Mouse (Mus musculus) hindbrain, postnatal 0 days (tissue): ENCODE results near the gene Stxbp1. TPM values are rescaled to one million over a fixed set of nuclear protein-coding genes. Genes with fewer than 3 reads are reported as not detected.

Source experiments
- ATAC-seq: fragments of 200-750 bp; cut with Nextera tagmentation; 2 replicates; pipeline ENCODE4 v1.8.0; 2017; ENCODE audit warnings: mild to moderate bottlenecking, moderate TSS enrichment, moderate library complexity
- DNase-seq: peaks from one replicate; pipeline ENCODE4 v3.0.0-alpha.2; 2015; ENCODE audit warnings: low spot score
- H3K27ac ChIP-seq: fragments of 300-500 bp; sonication (generic); 2 replicates; pipeline ENCODE4 v1.5.1; 2014; ENCODE audit warnings: mild to moderate bottlenecking
- H3K27me3 ChIP-seq: fragments of 300-500 bp; sonication (generic); 2 replicates; pipeline ENCODE4 v1.6.1; 2014; ENCODE audit warnings: low read length, mixed read lengths; ENCODE audit not compliant: insufficient read depth
- H3K36me3 ChIP-seq: fragments of 300-500 bp; sonication (generic); 2 replicates; pipeline ENCODE4 v1.6.1; 2014; ENCODE audit warnings: low read length, mixed read lengths; ENCODE audit not compliant: insufficient read depth
- H3K4me1 ChIP-seq: fragments of 300-500 bp; sonication (generic); 2 replicates; pipeline ENCODE4 v1.6.1; 2014; ENCODE audit warnings: antibody characterized with exemption, low read length, mixed read lengths; ENCODE audit not compliant: insufficient read depth
- H3K4me2 ChIP-seq: fragments of 300-500 bp; sonication (generic); 2 replicates; pipeline ENCODE4 v1.6.1; 2014; ENCODE audit warnings: low read depth, mild to moderate bottlenecking, low read length, moderate library complexity, mixed read lengths
- H3K4me3 ChIP-seq: fragments of 300-500 bp; sonication (generic); 2 replicates; pipeline ENCODE4 v1.5.1; 2014; ENCODE audit warnings: low read length
- H3K9ac ChIP-seq: fragments of 300-500 bp; sonication (generic); replicated peaks from 2 replicates; pipeline ENCODE4 v1.6.1; 2014; ENCODE audit warnings: mild to moderate bottlenecking, low read length, moderate library complexity, mixed read lengths
- H3K9me3 ChIP-seq: fragments of 300-500 bp; sonication (generic); 2 replicates; pipeline ENCODE4 v1.6.1; 2016; ENCODE audit warnings: low read length, mixed read lengths
- CTCF ChIP-seq: IDR thresholded peaks from 2 replicates; pipeline ENCODE4 v1.5.1; 2016; ENCODE audit warnings: antibody characterized with exemption, control low read depth, low read depth
- WGBS: fragments of 180-500 bp; shearing (Covaris S2); extraction: QIAGEN DNeasy Blood & Tissue Kit; methylation state at CpG from one replicate; pipeline ENCODE4 v1.1.7; 2014; 5-methylcytosine and 5-hydroxymethylcytosine counted together
- polyA plus RNA-seq: library from polyadenylated mRNA; unstranded; fragments of >200 nt; fragmentation: Nextera tagmentation; extraction: Ambion mirVana; gene quantifications from 2 replicates; pipeline ENCODE4 v1.2.1, GENCODE M21; 2015
- total RNA-seq: library from RNA; depleted of rRNA; stranded (reverse); fragments of >200 nt; gene quantifications from 2 replicates; pipeline ENCODE4 v1.2.3, GENCODE M21; 2014

Gene Stxbp1
- total and polyA plus RNA-seq, 2 experiments from 2014 or later = 142 to 348 TPM

GRCm38 (mm10) chr2:32845572-32846100, 1.4 kb downstream of the Stxbp1 start:
- H3K9me3 ChIP-seq = no peaks in the 10 kb centered on the region
- 0 out of 2 replicates have a peak, but pooled peaks have one; percentile 0 for TF ChIP-seq CTCF
- 4% methylated on average over 12 of the region's 12 CpGs for WGBS

GRCm38 (mm10) chr2:32842558-32842957, 4.5 kb downstream of the Stxbp1 start:
- Histone ChIP-seq H3K4me1 (peaks cover 4% of the 10 kb centered on the region; the same call in 1 of the 2 replicates), H3K36me3 (peaks cover 3% of the 10 kb centered on the region; the same call in 1 of the 2 replicates), H3K9ac (no peak overlapping the region), H3K27ac (no peak overlapping the region), H3K4me2 (no peak overlapping the region), H3K9me3 (no peaks in the 10 kb centered on the region), H3K27me3 (no peaks in the 10 kb centered on the region), H3K4me3 (no peak overlapping the region)
- TF ChIP-seq CTCF = peak; percentile 55
- 41% methylated on average over 4 of the region's 4 CpGs for WGBS
- DNase-seq = no peak
- ATAC-seq = no peak

More at GRCm38 (mm10) chr2:32845572-32846100, 1.4 kb downstream of the Stxbp1 start:
- Histone ChIP-seq H3K36me3 (no peaks in the 10 kb centered on the region; the same call in 1 of the 2 replicates), H3K4me3 (peak overlapping the region; percentile 83), H3K4me2 (peak overlapping the region; percentile 69), H3K27me3 (no peaks in the 10 kb centered on the region), H3K9ac (peak overlapping the region; percentile 87), H3K27ac (peak overlapping the region; percentile 96), H3K4me1 (peaks cover 4% of the 10 kb centered on the region; the same call in 1 of the 2 replicates)
- no peak for ATAC-seq
- DNase-seq = no peak

DNA sequence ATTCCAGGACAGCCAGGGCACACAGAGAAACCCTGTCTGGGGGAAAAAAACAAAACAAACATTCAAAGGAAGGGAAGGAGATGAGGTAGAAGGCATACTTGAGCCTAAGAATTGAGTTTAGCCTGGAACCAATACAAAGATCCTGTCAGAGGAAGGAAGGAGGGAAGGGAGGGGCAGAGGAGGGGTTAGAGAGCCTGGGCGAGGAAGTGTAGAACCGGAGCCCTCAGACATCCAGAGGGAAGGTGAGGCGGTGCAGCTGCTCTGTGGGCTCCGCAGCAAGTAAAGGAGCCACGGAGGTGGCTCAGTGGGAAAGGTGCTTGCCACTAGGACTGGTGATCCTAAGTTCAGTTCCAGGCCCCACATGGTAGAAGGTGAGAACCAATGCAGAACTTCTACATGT, 5.9 kb downstream of the Stxbp1 start:
- DNase-seq (no peak), ATAC-seq (no peak)
- WGBS = 76% methylated on average over 5 of the region's 5 CpGs

DNA sequence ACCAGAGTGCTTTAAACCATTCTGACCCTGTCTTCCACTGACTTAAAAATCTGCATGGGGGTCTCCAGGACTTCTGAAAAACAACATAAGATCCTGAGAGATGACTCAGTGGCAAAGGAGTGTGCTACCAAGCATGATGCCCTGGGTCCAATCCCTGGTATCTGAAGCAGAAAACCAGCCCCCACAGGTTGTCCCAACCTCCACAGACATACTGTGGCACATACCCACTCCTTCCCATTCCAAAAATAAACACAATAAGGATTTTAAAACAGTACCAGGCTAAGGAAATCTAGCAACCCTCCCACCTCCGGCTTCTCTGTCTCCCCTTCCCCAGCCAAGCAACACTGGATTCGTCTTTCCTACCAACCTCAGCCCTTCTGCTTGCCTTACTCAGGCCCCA, 7.8 kb downstream of the Stxbp1 start:
- H3K9ac ChIP-seq = no peak overlapping the region
- WGBS = 70% methylated on average over 2 of the region's 2 CpGs
- no peak overlapping the region for H3K4me2 ChIP-seq
- H3K9me3 ChIP-seq = no peaks in the 10 kb centered on the region
- H3K27ac ChIP-seq = no peak overlapping the region
- H3K4me1 ChIP-seq = no peaks in the 10 kb centered on the region
- H3K36me3 ChIP-seq = peaks cover 3% of the 10 kb centered on the region; the same call in 1 of the 2 replicates
- no peaks in the 10 kb centered on the region for H3K27me3 ChIP-seq
- H3K4me3 ChIP-seq = no peak overlapping the region
- no peak for TF ChIP-seq CTCF
- ATAC-seq (no peak), DNase-seq (no peak)

More for the DNA sequence above, 5.9 kb downstream of the Stxbp1 start:
- Histone ChIP-seq H3K27ac (no peak overlapping the region), H3K9me3 (no peaks in the 10 kb centered on the region), H3K9ac (no peak overlapping the region), H3K27me3 (no peaks in the 10 kb centered on the region), H3K36me3 (peaks cover 3% of the 10 kb centered on the region; the same call in 1 of the 2 replicates), H3K4me1 (peaks cover 4% of the 10 kb centered on the region; the same call in 1 of the 2 replicates), H3K4me3 (no peak overlapping the region), H3K4me2 (no peak overlapping the region)
- TF ChIP-seq CTCF = no peak

GRCm38 (mm10) chr2:32838147-32838884, 8.7 kb downstream of the Stxbp1 start:
- no peak for TF ChIP-seq CTCF
- no peak overlapping the region for H3K27ac ChIP-seq
- WGBS = 73% methylated on average over 9 of the region's 9 CpGs

GRCm38 (mm10) chr2:32835588-32835987, 11.5 kb downstream of the Stxbp1 start:
- Histone ChIP-seq H3K36me3 (0 out of 2 replicates have a peak, but pooled peaks cover 3% of the 10 kb centered on the region), H3K4me1 (no peaks in the 10 kb centered on the region), H3K9ac (no peak overlapping the region), H3K27ac (peak overlapping the region; percentile 51; the same call in 1 of the 2 replicates), H3K4me3 (no peak overlapping the region), H3K4me2 (no peak overlapping the region), H3K27me3 (no peaks in the 10 kb centered on the region), H3K9me3 (no peaks in the 10 kb centered on the region)
- DNase-seq (no peak), ATAC-seq (no peak)
- TF ChIP-seq CTCF = no peak

More at GRCm38 (mm10) chr2:32838147-32838884, 8.7 kb downstream of the Stxbp1 start:
- ATAC-seq = no peak
- H3K4me3 ChIP-seq = no peak overlapping the region
- H3K9me3 ChIP-seq = no peaks in the 10 kb centered on the region
- DNase-seq = no peak
- no peaks in the 10 kb centered on the region for H3K4me1 ChIP-seq
- H3K9ac ChIP-seq = no peak overlapping the region
- no peaks in the 10 kb centered on the region for H3K27me3 ChIP-seq
- H3K36me3 ChIP-seq = peaks cover 3% of the 10 kb centered on the region; the same call in 1 of the 2 replicates
- no peak overlapping the region for H3K4me2 ChIP-seq
